Mouse (Mus musculus): ENCODE results near the gene Rhbdd1.

DNA sequence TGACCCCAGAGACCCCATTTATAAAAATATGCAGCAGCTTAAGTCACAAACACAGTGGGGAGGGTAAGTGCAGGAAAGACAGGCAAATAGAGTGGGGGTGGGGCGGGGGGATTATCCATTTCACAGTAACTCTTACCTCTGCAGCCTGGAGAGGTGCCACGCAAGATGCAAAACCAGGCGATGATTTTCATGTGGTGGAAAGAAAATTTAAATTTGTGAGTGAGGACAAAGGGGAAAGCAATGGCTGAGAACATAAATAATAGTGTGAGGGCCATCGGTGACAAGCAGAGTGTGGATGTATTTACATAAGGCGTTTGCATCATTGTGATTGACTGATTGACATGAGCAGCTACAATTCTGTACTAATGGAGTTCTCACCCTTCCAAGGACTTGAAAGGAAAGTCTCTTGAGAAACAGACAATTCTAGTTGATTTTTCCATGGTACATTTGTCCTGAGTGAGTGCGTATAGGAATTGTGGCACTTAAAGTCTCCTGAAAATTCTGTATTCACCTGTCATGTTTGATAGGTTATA is 149.1 kb downstream of the Rhbdd1 start:
- TF ChIP-seq CTCF (IDR thresholded peaks at IDR 0.05; ENCODE audit: insufficient read depth, low read depth, low read length) (no peak), POLR2A (IDR thresholded peaks at IDR 0.05; ENCODE audit: insufficient read depth, low read depth, low read length) (no peak)
